Mouse (Mus musculus) ES-E14 (cell line): Measurements from ENCODE around the gene Tmprss4. TPM values are rescaled to one million over a fixed set of nuclear protein-coding genes. Genes with fewer than 3 reads are reported as not detected.

Source experiments
- DNase-seq: peaks from one replicate; pipeline ENCODE4 v3.0.0-alpha.2; 2013; ENCODE audit warnings: low read depth, low spot score
- H3K27ac ChIP-seq: 2 replicates; pipeline ENCODE4 v1.5.1; 2012; ENCODE audit warnings: low read depth, mild to moderate bottlenecking, low read length, moderate library complexity, mixed read lengths; ENCODE audit not compliant: poor library complexity, insufficient read depth, severe bottlenecking
- H3K36me3 ChIP-seq: 2 replicates; pipeline ENCODE4 v1.6.1; 2012; ENCODE audit warnings: mild to moderate bottlenecking, low read length, moderate library complexity, mixed read lengths; ENCODE audit not compliant: control insufficient read depth, poor library complexity, insufficient read depth, severe bottlenecking
- H3K4me1 ChIP-seq, 2 experiments: fragments of 150-350 bp in 1 of 2; sonication (generic) in 1 of 2; 2 replicates each; pipeline ENCODE4 v1.6.1; 2012; ENCODE audit warnings: low read length in 2 of 2, mild to moderate bottlenecking in 1 of 2, mixed read lengths in 1 of 2; ENCODE audit not compliant: control insufficient read depth in 2 of 2, insufficient read depth in 2 of 2, poor library complexity in 1 of 2
- H3K4me3 ChIP-seq, 2 experiments: fragments of 150-350 bp in 1 of 2; sonication (generic) in 1 of 2; 2 replicates each; pipeline ENCODE4 v1.5.1; 2012; ENCODE audit warnings: low read length in 2 of 2, low read depth in 1 of 2, mild to moderate bottlenecking in 1 of 2, mixed read lengths in 1 of 2; ENCODE audit not compliant: insufficient read depth in 1 of 2, poor library complexity in 1 of 2, severe bottlenecking in 1 of 2
- H3K9ac ChIP-seq: 2 replicates; pipeline ENCODE4 v1.6.1; 2012; ENCODE audit warnings: low read depth, mild to moderate bottlenecking, low read length, mixed read lengths; ENCODE audit not compliant: poor library complexity, insufficient read depth, severe bottlenecking
- H3K9me3 ChIP-seq: fragments of 150-350 bp; sonication (generic); 2 replicates; pipeline ENCODE4 v1.6.1; 2012; ENCODE audit warnings: low read depth, mild to moderate bottlenecking, low read length; ENCODE audit not compliant: control insufficient read depth, insufficient read depth
- CHD2 ChIP-seq: IDR thresholded peaks from 2 replicates; pipeline ENCODE4 v1.6.1; 2014; ENCODE audit warnings: mild to moderate bottlenecking, low read depth, low read length, inconsistent platforms
- HCFC1 ChIP-seq: IDR thresholded peaks from 2 replicates; pipeline ENCODE4 v1.6.1; 2012; ENCODE audit warnings: low read length, inconsistent platforms, borderline replicate concordance; ENCODE audit not compliant: insufficient read depth
- MAFK ChIP-seq: IDR thresholded peaks from 2 replicates; pipeline ENCODE4 v1.6.1; 2014; ENCODE audit warnings: mild to moderate bottlenecking, low read depth, low read length, inconsistent platforms; ENCODE audit not compliant: insufficient read depth
- ZC3H11A ChIP-seq: IDR thresholded peaks from 2 replicates; pipeline ENCODE4 v1.6.1; 2012; ENCODE audit warnings: low read depth, mild to moderate bottlenecking, inconsistent platforms, low read length, borderline replicate concordance
- ZNF384 ChIP-seq: IDR thresholded peaks from 2 replicates; pipeline ENCODE4 v1.6.1; 2012; ENCODE audit warnings: low read depth, low read length, inconsistent platforms
- in situ Hi-C, 2 experiments: fragments of 600-800 bp; cut with MboI; formaldehyde crosslinking; loops; one replicate each; pipeline ENCODE4 v1.15.1; 2025; ENCODE audit warnings: low sequenced_read_pairs in 2 of 2, inconsistent platforms in 1 of 2; ENCODE audit not compliant: unreplicated experiment in 2 of 2
- total RNA-seq: library from RNA; depleted of rRNA; stranded (reverse); fragments of 300-350 nt; gene quantifications from 2 replicates; pipeline ENCODE4 v1.2.3, GENCODE M21; 2012

Tmprss4 gene
- total RNA-seq, 1 experiment, result 0.36 TPM

GRCm38 (mm10) chr9:45215526-45216179, 11.8 kb upstream of the Tmprss4 start:
- no peaks in the 10 kb centered on the region for H3K36me3 ChIP-seq
- TF ChIP-seq CHD2, result no peak
- no peak for TF ChIP-seq ZC3H11A
- no peak for TF ChIP-seq HCFC1
- TF ChIP-seq ZNF384, result no peak
- TF ChIP-seq MAFK, result no peak
- in situ Hi-C loops, result no loop called here

GRCm38 (mm10) chr9:45212001-45212400, 8.1 kb upstream of the Tmprss4 start:
- no peaks in the 10 kb centered on the region for H3K36me3 ChIP-seq
- TF ChIP-seq MAFK (no peak), HCFC1 (no peak), ZC3H11A (no peak), ZNF384 (no peak), CHD2 (no peak)
- no peak overlapping the region for H3K9ac ChIP-seq
- no peaks in the 10 kb centered on the region for H3K9me3 ChIP-seq
- H3K4me3 ChIP-seq, result no peak overlapping the region
- no peaks in the 10 kb centered on the region for H3K4me1 ChIP-seq
- no peak overlapping the region for H3K27ac ChIP-seq
- in situ Hi-C loops, result no loop called here
- no peak for DNase-seq

More at GRCm38 (mm10) chr9:45215526-45216179, 11.8 kb upstream of the Tmprss4 start:
- H3K27ac ChIP-seq, result no peak overlapping the region
- no peak for DNase-seq
- H3K4me1 ChIP-seq, result no peaks in the 10 kb centered on the region
- H3K9me3 ChIP-seq, result no peaks in the 10 kb centered on the region
- H3K4me3 ChIP-seq, result no peak overlapping the region
- no peak overlapping the region for H3K9ac ChIP-seq

DNA sequence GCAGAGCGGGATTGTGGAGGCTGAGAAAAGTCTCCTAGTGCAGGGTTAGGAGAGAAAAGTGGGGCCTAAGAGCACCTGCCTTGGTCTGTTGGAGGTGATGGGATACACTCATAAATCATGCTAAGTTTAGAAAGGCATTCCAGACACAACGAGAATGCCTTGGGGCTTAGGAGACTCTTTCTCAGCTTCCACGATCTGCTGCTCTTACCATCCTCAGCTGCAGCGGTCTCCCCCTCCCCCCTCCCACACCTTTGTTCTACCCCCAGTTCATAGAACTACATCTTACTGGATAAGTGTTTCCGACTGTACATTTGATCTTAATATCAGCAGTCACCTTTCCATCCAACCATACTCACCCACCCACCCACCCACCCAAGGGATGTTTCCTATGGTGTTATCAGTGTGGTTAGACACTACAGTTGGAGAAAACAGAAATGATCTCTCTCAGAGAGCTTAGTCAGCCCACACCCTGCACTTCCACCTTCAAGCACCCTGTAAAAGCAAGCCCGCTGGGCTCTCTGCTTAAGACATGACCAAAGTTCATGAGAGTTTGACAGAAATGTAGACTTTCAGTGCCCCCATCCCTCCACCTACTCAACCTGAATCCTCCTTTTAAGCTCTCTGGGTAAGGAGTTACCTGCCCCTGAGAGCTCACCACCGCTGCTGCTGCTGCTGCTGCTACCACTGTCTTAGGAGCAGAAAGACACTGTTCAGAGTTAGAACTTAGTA, 3.3 kb upstream of the Tmprss4 start:
- H3K36me3 ChIP-seq, result no peaks in the 10 kb centered on the region
- peaks cover 0 to 6% of the 10 kb centered on the region in 2 experiments; a peak in 1 of 4 replicates for H3K4me1 ChIP-seq
- no peak for TF ChIP-seq CHD2
- no peak for TF ChIP-seq HCFC1
- TF ChIP-seq ZC3H11A, result no peak
- no peak for TF ChIP-seq ZNF384
- no peak for TF ChIP-seq MAFK
- no peaks in the 10 kb centered on the region for H3K9me3 ChIP-seq
- no peak for DNase-seq
- no peak overlapping the region for H3K9ac ChIP-seq
- H3K27ac ChIP-seq, result no peak overlapping the region
- in situ Hi-C loops, result no loop called here
- H3K4me3 ChIP-seq, result no peak overlapping the region

- peaks cover 0 to 6% of the 10 kb centered on the region in 2 experiments; a peak in 1 of 4 replicates for H3K4me1 ChIP-seq
- no peak for TF ChIP-seq HCFC1
- no peak for TF ChIP-seq CHD2
- TF ChIP-seq MAFK, result no peak
- TF ChIP-seq ZNF384, result no peak
- TF ChIP-seq ZC3H11A, result no peak
- H3K4me3 ChIP-seq, result no peak overlapping the region
- H3K27ac ChIP-seq, result no peak overlapping the region
- no peak overlapping the region for H3K9ac ChIP-seq
- H3K36me3 ChIP-seq, result no peaks in the 10 kb centered on the region
- no peaks in the 10 kb centered on the region for H3K9me3 ChIP-seq
- no peak for DNase-seq
- in situ Hi-C loops, result no loop called here
Observed at GRCm38 (mm10) chr9:45206121-45206520, 2.2 kb upstream of the Tmprss4 start.
